Mouse (Mus musculus): Measurements from ENCODE around the gene Vps4b. TPM values are rescaled to one million over a fixed set of nuclear protein-coding genes. Genes with fewer than 3 reads are reported as not detected.

The Vps4b gene
- 11.0 and 12.0 TPM in 2 replicates for polyA plus RNA-seq (2012; rRNA removed; ENCODE audit: low replicate concordance)

GRCm38 (mm10) chr1:106796542-106796924 is at the start of gene Vps4b:
Vps4b (minus strand) TSS chr1:106796728.

GRCm38 (mm10) chr1:106759572-106760435 is 36.7 kb downstream of the Vps4b start, which contains the start of gene Kdsr:
Kdsr (minus strand) TSS chr1:106759727.

Other genes with a start within 250 kb of the Vps4b start
- gene Bcl2, start 82.5 kb downstream of the Vps4b start, polyA plus RNA-seq (2012; rRNA removed; ENCODE audit: low replicate concordance), result 0.69 and 1.3 TPM in 2 replicates
- 6.7 and 10.3 TPM in 2 replicates for gene Kdsr, start 37.0 kb downstream of the Vps4b start, polyA plus RNA-seq (2012; rRNA removed; ENCODE audit: low replicate concordance)
- gene Serpinb5, start 64.4 kb upstream of the Vps4b start, polyA plus RNA-seq (2012; rRNA removed; ENCODE audit: low replicate concordance), result 0.05 and 0.26 TPM in 2 replicates
- not detected in 2 replicates for gene Serpinb12, start 137.7 kb upstream of the Vps4b start, polyA plus RNA-seq (2012; rRNA removed; ENCODE audit: low replicate concordance)
- gene Serpinb13, start 184.3 kb upstream of the Vps4b start, polyA plus RNA-seq (2012; rRNA removed; ENCODE audit: low replicate concordance), result not detected in 2 replicates